Mouse (Mus musculus) right cerebral cortex, postnatal 36 days (tissue): ENCODE measurements around the gene Bnc2.

Experiments used
- DNase-seq, 2 experiments: peaks; one replicate each; pipeline ENCODE4 v3.0.0; 2022; ENCODE audit warnings: low spot score in 2 of 2, mixed read lengths in 1 of 2

Gene Bnc2

DNA sequence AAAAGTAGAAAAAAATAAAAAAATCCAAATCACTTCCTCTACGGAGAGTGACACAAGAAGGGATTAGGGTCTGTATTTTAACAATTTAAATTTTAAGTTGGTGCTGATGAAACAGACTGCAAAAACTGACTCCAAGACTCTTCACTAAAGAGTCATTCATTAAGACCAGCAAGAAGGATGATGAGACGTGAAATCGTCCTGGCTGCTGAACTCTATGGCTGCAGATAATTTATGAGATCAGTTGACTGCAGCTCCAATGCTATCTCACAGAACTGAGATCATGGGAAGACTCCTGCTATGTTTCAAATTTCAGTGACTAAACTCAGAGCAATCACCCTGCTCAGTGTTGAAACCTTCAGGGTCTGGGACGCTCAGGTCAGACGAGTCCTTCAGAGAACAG is 345.4 kb downstream of the Bnc2 start:
- DNase-seq, result no peak

GRCm38 (mm10) chr4:84324371-84324770 is 350.7 kb downstream of the Bnc2 start:
- no peak for DNase-seq

DNA sequence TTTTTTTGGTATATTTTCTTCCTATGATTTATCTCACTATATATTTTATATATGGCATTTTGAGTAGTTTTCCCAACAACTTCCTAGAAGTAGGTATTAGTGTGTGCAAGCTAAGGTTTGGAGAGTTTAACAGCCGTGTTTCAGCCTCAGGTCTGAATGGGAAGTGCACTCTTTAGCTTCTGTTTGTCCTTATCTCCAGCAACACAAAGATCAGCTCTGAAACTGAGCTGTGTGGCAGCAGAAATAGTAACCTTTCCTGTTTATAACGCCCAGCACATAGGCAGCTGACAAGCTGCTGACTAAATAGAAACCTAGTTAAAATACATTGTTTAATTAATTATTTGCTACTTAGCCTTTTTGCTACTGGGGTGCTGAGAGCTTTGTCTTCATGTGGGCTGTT is 353.5 kb downstream of the Bnc2 start:
- no peak for DNase-seq

DNA sequence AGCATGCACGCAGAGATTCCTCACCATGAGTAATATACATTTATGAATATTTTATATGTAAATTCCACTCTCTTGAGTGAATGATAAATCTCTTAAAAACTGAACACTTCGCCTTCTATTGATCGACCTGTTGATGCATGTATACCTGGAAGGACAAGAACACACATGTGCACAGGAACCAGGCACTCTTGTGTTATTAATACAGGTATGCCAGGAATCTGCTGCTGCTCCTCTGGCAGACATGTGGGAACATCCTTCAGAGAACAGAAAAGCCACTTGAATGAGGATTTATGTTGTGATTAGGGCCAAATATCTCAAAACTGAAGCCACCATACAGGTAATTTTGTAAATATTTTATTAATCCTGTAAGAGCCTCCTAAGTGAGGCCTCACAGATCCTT is 357.7 kb downstream of the Bnc2 start:
- DNase-seq, result no peak

- no peak for DNase-seq
Observed at GRCm38 (mm10) chr4:84311371-84311770, 363.7 kb downstream of the Bnc2 start.

DNA sequence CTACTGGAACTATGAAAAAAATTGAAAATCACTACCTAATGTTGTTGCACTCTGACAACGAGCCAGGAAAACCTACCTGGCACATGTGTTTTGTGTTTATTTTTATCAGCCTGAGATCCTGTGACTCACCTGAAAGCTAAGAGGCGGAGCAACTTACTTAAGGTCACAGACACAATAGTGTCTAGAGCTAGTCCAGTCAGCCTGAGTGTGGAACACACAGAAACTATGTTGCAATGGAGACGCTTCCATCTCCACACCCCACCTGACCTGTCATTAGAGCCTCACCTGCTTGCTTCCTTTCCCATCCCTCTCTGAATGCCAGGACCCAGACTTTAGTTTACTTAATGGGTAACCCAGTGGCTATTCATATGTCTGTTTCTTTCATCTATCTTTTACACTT is 364.2 kb downstream of the Bnc2 start:
- no peak for DNase-seq

- DNase-seq, result no peak
Observed at GRCm38 (mm10) chr4:84308226-84308862, 366.7 kb downstream of the Bnc2 start.

GRCm38 (mm10) chr4:84306928-84307606 is 368.0 kb downstream of the Bnc2 start:
- no peak for DNase-seq

DNA sequence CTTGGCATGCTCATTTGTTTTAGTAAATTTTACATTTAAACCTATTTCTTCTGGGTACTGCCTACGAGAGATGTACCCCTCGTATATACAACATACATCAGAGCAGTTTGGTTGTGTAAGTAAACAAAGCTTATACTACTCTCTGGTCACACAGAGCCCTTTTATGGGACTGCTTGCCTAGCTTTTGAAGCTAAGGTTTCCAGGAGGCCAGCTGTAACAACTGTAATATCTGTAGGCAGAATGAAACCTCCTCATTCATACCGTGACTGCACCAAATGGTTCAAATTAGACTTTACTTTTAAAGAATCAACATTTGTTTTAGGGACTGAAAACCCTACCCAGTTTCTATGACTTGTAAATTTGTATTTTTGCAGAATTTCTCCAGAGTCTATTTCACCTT is 372.1 kb downstream of the Bnc2 start:
- DNase-seq, result no peak

DNA sequence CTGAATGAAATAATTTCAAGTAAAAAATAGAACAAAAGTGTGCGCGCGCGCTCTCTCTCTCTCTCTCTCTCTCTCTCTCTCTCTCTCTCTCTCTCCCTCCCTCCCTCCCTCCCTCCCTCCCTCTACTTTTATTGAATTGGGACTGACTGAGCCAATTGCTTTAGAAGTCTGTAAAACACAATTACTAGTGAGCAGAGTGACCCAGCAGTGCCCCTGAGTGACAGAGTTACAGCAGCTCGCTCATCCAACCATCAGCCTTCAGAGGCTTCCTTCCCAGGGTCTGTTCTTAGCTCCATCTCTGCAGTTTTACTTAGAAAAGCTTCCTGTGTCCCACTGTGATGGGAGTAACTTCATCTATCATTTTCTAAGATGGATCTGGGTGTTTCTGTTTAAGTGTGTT is 389.9 kb downstream of the Bnc2 start:
- no peak for DNase-seq

DNA sequence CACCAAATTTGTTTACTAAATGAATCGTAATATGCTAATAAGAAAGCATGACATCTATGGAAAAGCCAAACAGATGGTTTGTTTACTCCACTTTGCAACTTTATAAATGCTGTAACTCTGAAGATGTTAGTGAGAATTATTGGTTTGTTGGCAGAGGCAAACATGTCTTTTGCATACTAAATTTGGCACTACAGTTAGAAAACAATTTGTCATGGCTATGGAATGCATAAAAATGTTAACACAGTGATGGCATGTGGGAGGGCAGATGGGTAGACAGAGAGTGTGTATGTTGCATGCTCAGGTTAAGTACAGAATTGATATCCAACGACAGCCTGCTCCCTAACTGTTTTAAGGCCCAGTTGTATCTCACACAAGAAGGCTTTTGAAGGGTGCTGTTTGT is 392.4 kb downstream of the Bnc2 start:
- DNase-seq, result no peak

DNA sequence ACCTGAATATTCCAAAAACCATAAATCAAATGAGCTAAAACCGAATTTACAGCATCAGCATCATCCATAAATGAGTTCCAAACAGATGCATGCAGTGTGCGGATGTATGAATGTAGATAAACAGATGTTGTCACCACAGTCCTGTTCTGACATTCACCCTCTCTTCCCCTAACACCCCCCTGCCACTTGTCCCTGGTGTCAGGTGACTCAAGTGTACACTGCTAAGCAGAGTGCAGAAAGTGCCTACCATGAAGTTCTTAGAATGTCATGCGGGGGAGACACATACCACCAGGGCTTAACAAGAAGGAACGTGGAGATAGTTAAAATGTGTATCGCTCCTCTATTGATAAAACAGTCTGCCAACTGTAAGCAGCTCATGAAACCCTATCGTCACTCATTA is 396.9 kb downstream of the Bnc2 start:
- DNase-seq, result no peak

GRCm38 (mm10) chr4:84276081-84276480 is 399.0 kb downstream of the Bnc2 start:
- DNase-seq, result no peak

- DNase-seq, result no peak
Observed at GRCm38 (mm10) chr4:84274158-84274557, 400.9 kb downstream of the Bnc2 start.

- DNase-seq, result no peak
Observed at GRCm38 (mm10) chr4:84272867-84273266, 402.2 kb downstream of the Bnc2 start.

DNA sequence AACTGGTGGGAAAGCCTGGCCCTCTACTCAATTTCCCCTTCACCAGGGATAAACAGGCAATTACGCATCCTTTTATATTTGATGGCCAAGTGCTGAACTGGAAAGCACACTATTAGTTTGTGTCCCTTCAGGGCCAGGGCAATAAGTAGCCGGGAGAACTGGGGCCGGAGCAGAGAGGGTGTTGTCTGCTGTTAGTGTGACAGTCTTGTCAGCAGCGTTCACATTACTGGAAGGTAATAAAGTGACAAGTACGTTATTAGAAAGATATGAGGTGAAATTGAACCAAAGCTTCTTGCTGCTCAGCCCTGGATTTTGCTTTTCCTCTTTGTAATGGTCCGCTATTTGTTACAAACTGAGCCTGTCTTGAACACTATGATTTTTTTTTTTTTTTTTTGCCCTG is 405.2 kb downstream of the Bnc2 start:
- no peak for DNase-seq

DNA sequence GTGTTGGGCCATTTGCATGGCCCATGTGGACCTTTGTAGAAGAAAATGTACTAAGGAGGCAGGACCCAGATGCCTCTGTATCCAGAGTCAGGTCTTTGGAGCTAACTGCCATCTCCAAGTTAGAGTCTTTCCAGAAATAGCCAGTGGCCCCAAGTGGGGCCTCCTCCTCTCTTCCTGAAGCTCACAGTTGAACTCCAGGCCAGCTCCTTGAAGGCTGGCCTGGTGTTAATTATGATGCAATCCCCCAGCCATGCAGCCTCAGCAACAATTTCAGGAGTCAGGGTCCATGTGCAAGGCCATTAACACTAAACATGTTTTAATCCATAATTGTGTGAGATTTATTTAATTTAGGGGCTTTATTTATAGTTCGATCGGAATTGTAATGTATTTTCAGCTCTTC is 427.7 kb downstream of the Bnc2 start:
- no peak for DNase-seq

GRCm38 (mm10) chr4:84232346-84232745 is 442.7 kb downstream of the Bnc2 start:
- DNase-seq, result no peak

GRCm38 (mm10) chr4:84231251-84231650 is 443.8 kb downstream of the Bnc2 start:
- no peak for DNase-seq

- DNase-seq, result no peak
Observed at GRCm38 (mm10) chr4:84229189-84229960, 445.7 kb downstream of the Bnc2 start.

DNA sequence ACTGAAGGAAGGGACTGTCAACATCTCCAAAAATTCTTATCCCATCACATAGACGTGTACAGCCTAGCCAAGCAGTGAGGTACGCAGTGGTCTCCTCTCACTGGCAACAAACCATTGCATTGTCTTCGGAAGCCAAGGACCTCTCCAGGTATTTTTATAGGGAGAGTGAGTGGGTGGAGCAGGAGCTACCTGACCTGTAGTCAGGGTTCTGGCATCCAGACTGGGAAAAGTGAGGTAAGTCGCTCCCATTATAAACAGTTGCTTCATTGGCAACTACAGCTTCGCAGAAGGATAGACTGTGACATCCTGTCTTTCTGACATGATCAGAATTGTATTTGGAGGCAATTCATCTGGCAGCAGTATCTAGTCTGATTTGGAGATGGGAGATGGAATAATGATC is 446.5 kb downstream of the Bnc2 start:
- DNase-seq, result no peak
